Mouse (Mus musculus): ENCODE results near the gene Eya4.

Eya4 gene

DNA sequence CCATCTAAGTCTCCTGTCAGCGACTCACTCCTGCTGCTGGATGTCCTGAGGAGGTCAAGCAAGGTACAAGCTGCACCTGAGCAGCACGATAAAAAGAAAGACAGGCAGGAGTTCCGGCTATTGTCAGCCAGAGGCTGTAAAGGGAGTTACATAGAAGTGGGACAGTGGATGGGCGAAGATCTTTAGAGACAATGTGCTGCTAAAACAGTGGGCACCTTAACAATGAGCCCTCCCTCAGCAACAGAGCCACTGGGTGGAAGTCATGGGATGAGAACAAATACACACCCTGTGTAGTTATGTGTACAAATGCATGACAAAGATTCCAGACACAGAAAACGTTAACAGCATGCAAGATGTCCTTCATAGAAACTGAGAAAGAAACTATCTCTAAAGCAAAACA is 152.3 kb downstream of the Eya4 start:
- Histone ChIP-seq H3K27me3 (ENCODE audit: control insufficient read depth, insufficient read depth, low read length, poor library complexity, severe bottlenecking) (no peaks in the 10 kb centered on the region; the same call in 1 of the 2 replicates), H3K36me3 (ENCODE audit: control insufficient read depth, insufficient read depth, low read length, poor library complexity, severe bottlenecking) (no peaks in the 10 kb centered on the region)
- DNase-seq (ENCODE audit: low read depth, low spot score): no peak

- DNase-seq (ENCODE audit: low read depth, low spot score): no peak
- no peaks in the 10 kb centered on the region for H3K36me3 ChIP-seq (ENCODE audit: control insufficient read depth, insufficient read depth, low read length, poor library complexity, severe bottlenecking)
- H3K27me3 ChIP-seq (ENCODE audit: control insufficient read depth, insufficient read depth, low read length, poor library complexity, severe bottlenecking): no peaks in the 10 kb centered on the region; the same call in 1 of the 2 replicates
Observed at GRCm38 (mm10) chr10:23196336-23196735, 154.2 kb downstream of the Eya4 start.

GRCm38 (mm10) chr10:23195337-23195736 is 155.2 kb downstream of the Eya4 start:
- no peak for DNase-seq (ENCODE audit: low read depth, low spot score)
- Histone ChIP-seq H3K27me3 (ENCODE audit: control insufficient read depth, insufficient read depth, low read length, poor library complexity, severe bottlenecking) (no peaks in the 10 kb centered on the region; the same call in 1 of the 2 replicates), H3K36me3 (ENCODE audit: control insufficient read depth, insufficient read depth, low read length, poor library complexity, severe bottlenecking) (no peaks in the 10 kb centered on the region)

DNA sequence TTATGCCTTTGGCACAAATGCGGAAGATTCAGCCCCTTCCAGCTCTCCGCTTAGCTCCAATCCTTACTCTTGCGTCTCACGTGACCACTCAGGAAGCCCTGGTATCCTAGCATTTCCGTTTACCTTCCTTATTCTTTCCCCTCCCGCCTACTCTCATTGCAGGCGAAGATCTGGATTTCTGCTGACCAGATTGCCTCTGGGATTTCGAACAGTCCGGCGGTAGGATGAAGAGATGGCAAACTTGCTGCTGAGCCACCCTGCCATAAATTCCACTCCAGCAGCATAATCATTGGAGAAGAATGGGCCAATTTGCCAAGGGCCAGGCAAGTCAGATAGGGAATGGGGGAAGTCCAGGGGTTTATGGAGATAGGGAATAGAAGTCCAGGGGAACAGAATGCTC is 160.8 kb downstream of the Eya4 start:
- no peak for DNase-seq (ENCODE audit: low read depth, low spot score)
- no peaks in the 10 kb centered on the region for H3K36me3 ChIP-seq (ENCODE audit: control insufficient read depth, insufficient read depth, low read length, poor library complexity, severe bottlenecking)

DNA sequence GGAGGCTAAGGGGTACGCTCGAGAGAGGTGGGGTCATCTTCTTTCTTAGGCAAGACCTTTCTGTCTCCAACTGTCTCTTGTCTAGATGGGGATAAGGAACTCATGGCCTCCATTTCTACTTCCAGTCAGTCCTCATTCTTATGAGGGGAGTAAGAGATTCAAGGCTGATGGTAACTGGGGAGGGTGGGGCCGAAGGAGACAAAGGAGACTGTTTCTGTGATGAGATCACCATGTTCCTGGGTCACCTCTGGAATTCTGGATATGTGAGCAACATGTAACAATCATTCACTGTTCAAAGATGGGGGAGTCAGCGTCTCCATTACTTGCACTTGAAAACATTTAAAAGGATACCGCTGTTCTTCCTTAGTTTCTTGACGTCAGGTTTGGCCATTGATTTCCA is 165.2 kb downstream of the Eya4 start:
- DNase-seq (ENCODE audit: low read depth, low spot score): no peak
- Histone ChIP-seq H3K36me3 (ENCODE audit: control insufficient read depth, insufficient read depth, low read length, poor library complexity, severe bottlenecking) (no peaks in the 10 kb centered on the region), H3K27me3 (ENCODE audit: control insufficient read depth, insufficient read depth, low read length, poor library complexity, severe bottlenecking) (no peaks in the 10 kb centered on the region)

More for the DNA sequence above, 160.8 kb downstream of the Eya4 start:
- H3K27me3 ChIP-seq (ENCODE audit: control insufficient read depth, insufficient read depth, low read length, poor library complexity, severe bottlenecking): no peaks in the 10 kb centered on the region

GRCm38 (mm10) chr10:23181572-23182493 is 168.8 kb downstream of the Eya4 start:
- H3K27me3 ChIP-seq (ENCODE audit: control insufficient read depth, insufficient read depth, low read length, poor library complexity, severe bottlenecking): no peaks in the 10 kb centered on the region
- H3K36me3 ChIP-seq (ENCODE audit: control insufficient read depth, insufficient read depth, low read length, poor library complexity, severe bottlenecking): no peaks in the 10 kb centered on the region
- no peak for DNase-seq (ENCODE audit: low read depth, low spot score)

- no peak for DNase-seq (ENCODE audit: low read depth, low spot score)
- H3K27me3 ChIP-seq (ENCODE audit: control insufficient read depth, insufficient read depth, low read length, poor library complexity, severe bottlenecking): no peaks in the 10 kb centered on the region
- H3K36me3 ChIP-seq (ENCODE audit: control insufficient read depth, insufficient read depth, low read length, poor library complexity, severe bottlenecking): no peaks in the 10 kb centered on the region
Observed at GRCm38 (mm10) chr10:23179285-23179684, 171.3 kb downstream of the Eya4 start.

DNA sequence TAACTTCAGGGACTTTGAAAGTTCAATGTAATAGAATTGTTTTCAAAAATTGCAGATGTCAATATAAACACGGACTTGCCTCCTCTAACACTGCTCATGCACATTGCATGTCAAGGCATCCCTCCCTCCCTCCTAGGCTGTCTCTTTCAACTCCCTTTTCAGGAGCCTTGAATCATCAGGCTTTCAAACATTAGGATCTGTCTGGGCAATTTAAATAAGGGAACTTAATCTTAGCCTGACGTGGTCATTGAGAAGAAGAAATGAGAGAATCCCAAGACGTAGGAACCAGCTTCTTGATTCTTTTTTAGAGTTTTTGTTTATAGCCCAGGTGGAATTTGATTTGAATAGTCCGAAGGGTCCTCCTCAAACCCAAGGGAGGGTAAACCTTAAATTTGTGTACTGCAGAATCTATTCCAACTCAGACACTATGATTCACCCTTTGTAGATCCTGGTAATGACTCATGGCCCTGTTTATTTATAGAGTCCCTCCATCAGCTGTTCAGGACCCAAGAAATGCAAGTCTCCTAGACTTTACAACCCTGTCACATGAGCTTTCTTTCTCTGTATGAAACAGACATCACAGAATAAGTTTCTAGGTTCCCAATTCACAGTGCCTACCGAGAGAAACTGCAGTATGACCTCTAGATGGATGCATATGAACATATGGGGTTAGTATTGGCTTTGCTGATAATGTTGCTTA is 173.1 kb downstream of the Eya4 start:
- H3K27me3 ChIP-seq (ENCODE audit: control insufficient read depth, insufficient read depth, low read length, poor library complexity, severe bottlenecking): no peaks in the 10 kb centered on the region
- no peaks in the 10 kb centered on the region for H3K36me3 ChIP-seq (ENCODE audit: control insufficient read depth, insufficient read depth, low read length, poor library complexity, severe bottlenecking)
- no peak for DNase-seq (ENCODE audit: low read depth, low spot score)

GRCm38 (mm10) chr10:23176666-23177346 is 173.8 kb downstream of the Eya4 start:
- Histone ChIP-seq H3K36me3 (ENCODE audit: control insufficient read depth, insufficient read depth, low read length, poor library complexity, severe bottlenecking) (no peaks in the 10 kb centered on the region), H3K27me3 (ENCODE audit: control insufficient read depth, insufficient read depth, low read length, poor library complexity, severe bottlenecking) (no peaks in the 10 kb centered on the region)
- no peak for DNase-seq (ENCODE audit: low read depth, low spot score)

GRCm38 (mm10) chr10:23171541-23171940 is 179.0 kb downstream of the Eya4 start:
- Histone ChIP-seq H3K27me3 (ENCODE audit: control insufficient read depth, insufficient read depth, low read length, poor library complexity, severe bottlenecking) (no peaks in the 10 kb centered on the region), H3K36me3 (ENCODE audit: control insufficient read depth, insufficient read depth, low read length, poor library complexity, severe bottlenecking) (no peaks in the 10 kb centered on the region)
- DNase-seq (ENCODE audit: low read depth, low spot score): no peak

- DNase-seq (ENCODE audit: low read depth, low spot score): no peak
- Histone ChIP-seq H3K27me3 (ENCODE audit: control insufficient read depth, insufficient read depth, low read length, poor library complexity, severe bottlenecking) (no peaks in the 10 kb centered on the region), H3K36me3 (ENCODE audit: control insufficient read depth, insufficient read depth, low read length, poor library complexity, severe bottlenecking) (no peaks in the 10 kb centered on the region)
Observed at GRCm38 (mm10) chr10:23165089-23165642, 185.4 kb downstream of the Eya4 start.

DNA sequence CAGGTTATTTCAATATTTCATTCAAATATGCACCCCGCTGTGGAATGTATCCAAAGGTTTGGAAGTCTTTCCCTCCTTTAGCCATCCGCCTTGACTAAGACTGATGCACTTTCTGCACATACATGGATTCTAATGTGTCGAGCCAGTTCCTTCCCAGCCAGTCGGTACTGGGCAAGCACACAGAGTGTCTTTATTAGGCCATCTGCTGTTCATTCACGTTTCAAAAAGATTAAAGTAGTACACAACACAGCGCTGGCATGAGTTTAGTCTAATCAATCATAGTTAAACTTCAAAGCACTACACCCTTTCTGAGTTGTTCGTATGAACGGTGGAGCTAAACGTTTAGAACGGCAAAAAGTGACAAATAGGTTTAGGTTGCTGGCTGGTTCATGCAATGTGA is 190.7 kb downstream of the Eya4 start:
- Histone ChIP-seq H3K27me3 (ENCODE audit: control insufficient read depth, insufficient read depth, low read length, poor library complexity, severe bottlenecking) (no peaks in the 10 kb centered on the region), H3K36me3 (ENCODE audit: control insufficient read depth, insufficient read depth, low read length, poor library complexity, severe bottlenecking) (no peaks in the 10 kb centered on the region)
- no peak for DNase-seq (ENCODE audit: low read depth, low spot score)

GRCm38 (mm10) chr10:23159138-23159537 is 191.4 kb downstream of the Eya4 start:
- no peaks in the 10 kb centered on the region for H3K36me3 ChIP-seq (ENCODE audit: control insufficient read depth, insufficient read depth, low read length, poor library complexity, severe bottlenecking)
- DNase-seq (ENCODE audit: low read depth, low spot score): no peak

GRCm38 (mm10) chr10:23156866-23157625 is 193.5 kb downstream of the Eya4 start:
- Histone ChIP-seq H3K36me3 (ENCODE audit: control insufficient read depth, insufficient read depth, low read length, poor library complexity, severe bottlenecking) (no peaks in the 10 kb centered on the region), H3K27me3 (ENCODE audit: control insufficient read depth, insufficient read depth, low read length, poor library complexity, severe bottlenecking) (no peaks in the 10 kb centered on the region)
- DNase-seq (ENCODE audit: low read depth, low spot score): no peak

More at GRCm38 (mm10) chr10:23159138-23159537, 191.4 kb downstream of the Eya4 start:
- no peaks in the 10 kb centered on the region for H3K27me3 ChIP-seq (ENCODE audit: control insufficient read depth, insufficient read depth, low read length, poor library complexity, severe bottlenecking)
